Mouse (Mus musculus): ENCODE measurements around the gene Arl13b. TPM values are rescaled to one million over a fixed set of nuclear protein-coding genes. Genes with fewer than 3 reads are reported as not detected.

Arl13b gene
- total RNA-seq, 2 experiments from 2014 or later = 9.0 to 12.5 TPM

- intact Hi-C loops (cut with DNase I) = loop anchor here (2.0 kb wide), 1 partner anchor 40 kb away; the partner anchor contains the start of gene Nsun3
- peak in 1 of 2 experiments; percentile 37 for DNase-seq (ENCODE audit: low spot score in 2 of 2)
These were observed 20.5 kb downstream of the Arl13b start for GRCm38 (mm10) chr16:62826156-62827001.

- intact Hi-C loops (cut with DNase I) = no loop called here
These were observed 24.4 kb downstream of the Arl13b start for GRCm38 (mm10) chr16:62822472-62822871.

GRCm38 (mm10) chr16:62814491-62814890 is 32.3 kb downstream of the Arl13b start, which contains the start of gene Stx19:
TSS of gene Stx19 (plus strand) at chr16:62814676.
- no peak for DNase-seq (ENCODE audit: low spot score in 2 of 2)
- intact Hi-C loops (cut with DNase I) = no loop called here

More at GRCm38 (mm10) chr16:62822472-62822871, 24.4 kb downstream of the Arl13b start:
- peak in 1 of 2 experiments; percentile 52 for DNase-seq (ENCODE audit: low spot score in 2 of 2)

- intact Hi-C loops (cut with DNase I) = no loop called here
These were observed 33.0 kb downstream of the Arl13b start for GRCm38 (mm10) chr16:62813790-62814189.

GRCm38 (mm10) chr16:62810855-62811254 is 36.0 kb downstream of the Arl13b start:
- intact Hi-C loops (cut with DNase I) = no loop called here
- no peak for DNase-seq (ENCODE audit: low spot score in 2 of 2)

More at GRCm38 (mm10) chr16:62813790-62814189, 33.0 kb downstream of the Arl13b start:
- no peak for DNase-seq (ENCODE audit: low spot score in 2 of 2)

GRCm38 (mm10) chr16:62807249-62807979 is 39.4 kb downstream of the Arl13b start:
- intact Hi-C loops (cut with DNase I) = no loop called here
- no peak for DNase-seq (ENCODE audit: low spot score in 2 of 2)

GRCm38 (mm10) chr16:62804621-62805020 is 42.2 kb downstream of the Arl13b start:
- intact Hi-C loops (cut with DNase I) = no loop called here
- DNase-seq (ENCODE audit: low spot score in 2 of 2) = no peak

- intact Hi-C loops (cut with DNase I) = no loop called here
- DNase-seq (ENCODE audit: low spot score in 2 of 2) = no peak
These were observed 47.0 kb downstream of the Arl13b start for GRCm38 (mm10) chr16:62799839-62800238.

GRCm38 (mm10) chr16:62799426-62799825 is 47.4 kb downstream of the Arl13b start:
- no peak for DNase-seq (ENCODE audit: low spot score in 2 of 2)
- intact Hi-C loops (cut with DNase I) = no loop called here

GRCm38 (mm10) chr16:62798808-62799207 is 48.0 kb downstream of the Arl13b start:
- DNase-seq (ENCODE audit: low spot score in 2 of 2) = no peak
- intact Hi-C loops (cut with DNase I) = no loop called here

- intact Hi-C loops (cut with DNase I) = no loop called here
- no peak for DNase-seq (ENCODE audit: low spot score in 2 of 2)
These were observed 50.2 kb downstream of the Arl13b start for GRCm38 (mm10) chr16:62796608-62797007.

GRCm38 (mm10) chr16:62786621-62787331 is 60.1 kb downstream of the Arl13b start, which contains the start of gene Nsun3:
TSS of gene Nsun3 (minus strand) at chr16:62786818.
- intact Hi-C loops (cut with DNase I) = loop anchor here (2.0 kb wide), 1 partner anchor 40 kb away; no protein-coding TSS in a partner anchor
- DNase-seq (ENCODE audit: low spot score in 2 of 2) = peak; percentile 94 to 97

GRCm38 (mm10) chr16:62782229-62782628 is 64.6 kb downstream of the Arl13b start:
- intact Hi-C loops (cut with DNase I) = no loop called here

GRCm38 (mm10) chr16:62778282-62778681 is 68.6 kb downstream of the Arl13b start:
- intact Hi-C loops (cut with DNase I) = no loop called here
- DNase-seq (ENCODE audit: low spot score in 2 of 2) = no peak

More at GRCm38 (mm10) chr16:62782229-62782628, 64.6 kb downstream of the Arl13b start:
- no peak for DNase-seq (ENCODE audit: low spot score in 2 of 2)

GRCm38 (mm10) chr16:62776034-62776433 is 70.8 kb downstream of the Arl13b start:
- peak in 1 of 2 experiments; percentile 7 for DNase-seq (ENCODE audit: low spot score in 2 of 2)
- intact Hi-C loops (cut with DNase I) = no loop called here

GRCm38 (mm10) chr16:62773462-62773861 is 73.4 kb downstream of the Arl13b start:
- peak in 1 of 2 experiments; percentile 33 for DNase-seq (ENCODE audit: low spot score in 2 of 2)
- intact Hi-C loops (cut with DNase I) = loop anchor here (2.0 kb wide), 1 partner anchor 267 kb away; no protein-coding TSS in a partner anchor

GRCm38 (mm10) chr16:62758340-62758739 is 88.5 kb downstream of the Arl13b start:
- intact Hi-C loops (cut with DNase I) = no loop called here
- DNase-seq (ENCODE audit: low spot score in 2 of 2) = no peak

- DNase-seq (ENCODE audit: low spot score in 2 of 2) = no peak
- intact Hi-C loops (cut with DNase I) = no loop called here
These were observed 91.5 kb downstream of the Arl13b start for GRCm38 (mm10) chr16:62755307-62755706.

GRCm38 (mm10) chr16:62753597-62753996 is 93.2 kb downstream of the Arl13b start:
- no peak for DNase-seq (ENCODE audit: low spot score in 2 of 2)
- intact Hi-C loops (cut with DNase I) = no loop called here
